Mouse (Mus musculus): ENCODE measurements at regions not wholly inside any gene's neighbourhood (a gene's known extent, or its start where the extent isn't known, plus 50 kb on each side); places are given as distances from the start of the nearest gene placed in this dataset.

DNA sequence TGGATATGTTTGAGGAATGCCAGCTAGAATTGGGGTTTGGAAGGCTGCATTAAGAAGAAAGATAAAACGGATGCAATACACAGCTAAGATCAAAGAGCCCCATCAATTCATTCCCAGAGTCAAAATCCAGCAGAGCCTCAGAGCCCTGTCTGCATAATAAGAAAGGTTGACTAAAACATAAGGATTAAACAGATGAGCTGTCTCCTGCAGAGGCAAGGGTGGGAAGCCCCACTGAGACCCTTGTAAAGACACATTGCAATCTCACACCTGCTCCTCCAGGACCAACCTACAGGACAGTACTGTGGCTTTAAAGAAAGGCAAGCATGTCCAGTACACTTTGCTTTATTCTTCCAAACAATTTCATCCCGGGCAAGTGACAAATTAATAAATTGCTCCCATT is 609.4 kb downstream of the Nedd1 start:
- H3K36me3 ChIP-seq (ENCODE audit: control insufficient read depth in 1 of 2, insufficient read depth in 2 of 2, low read length in 2 of 2) = no peaks in the 10 kb centered on the region
- no peaks in the 10 kb centered on the region for H3K79me2 ChIP-seq (ENCODE audit: control insufficient read depth, insufficient read depth, low read length, poor library complexity)
- H3K27me3 ChIP-seq (ENCODE audit: control insufficient read depth in 1 of 2, insufficient read depth in 2 of 2, low read length in 2 of 2) = no peaks in the 10 kb centered on the region
- no peaks in the 10 kb centered on the region for H3K9me3 ChIP-seq (replicated peaks; ENCODE audit: insufficient read depth, low read length)
- H3K4me1 ChIP-seq (ENCODE audit: control insufficient read depth in 1 of 2, insufficient read depth in 2 of 2, low read length in 2 of 2) = no peaks in the 10 kb centered on the region
- H3K27ac ChIP-seq (ENCODE audit: control insufficient read depth, low read depth, low read length) = no peak overlapping the region
- no peak overlapping the region for H3K9ac ChIP-seq (ENCODE audit: control insufficient read depth, low read depth, low read length, poor library complexity, severe bottlenecking)
- no peak overlapping the region for H3K4me3 ChIP-seq (ENCODE audit: control insufficient read depth in 1 of 2, insufficient read depth in 1 of 2, low read depth in 2 of 2, low read length in 2 of 2)
- no peak for DNase-seq (ENCODE audit: low read depth, low spot score)
- TF ChIP-seq SMC3 (IDR thresholded peaks at IDR 0.05; ENCODE audit: low read depth, low read length) = no peak
- no peak for TF ChIP-seq SIN3A (IDR thresholded peaks at IDR 0.05; ENCODE audit: low read length)
- no peak for TF ChIP-seq ZNF384 (IDR thresholded peaks at IDR 0.05; ENCODE audit: low read depth, low read length)
- TF ChIP-seq CHD1 (IDR thresholded peaks at IDR 0.05; ENCODE audit: low read depth, low read length) = no peak
- TF ChIP-seq NELFE (IDR thresholded peaks at IDR 0.05; ENCODE audit: low read depth, low read length) = no peak
- no peak for TF ChIP-seq UBTF (IDR thresholded peaks at IDR 0.05; ENCODE audit: borderline replicate concordance, insufficient read depth, low read depth, low read length)
- TF ChIP-seq TBP (IDR thresholded peaks at IDR 0.05; ENCODE audit: low read depth, low read length) = no peak
- no peak for TF ChIP-seq JUND (IDR thresholded peaks at IDR 0.05; ENCODE audit: low read depth, low read length)
- no peak for TF ChIP-seq RCOR1 (IDR thresholded peaks at IDR 0.05; ENCODE audit: low read depth, low read length)
- TF ChIP-seq MAX (IDR thresholded peaks at IDR 0.05; ENCODE audit: low read length) = no peak

- no peak for TF ChIP-seq MYC (IDR thresholded peaks at IDR 0.05; ENCODE audit: low read depth, low read length)
- TF ChIP-seq USF2 (IDR thresholded peaks at IDR 0.05; ENCODE audit: borderline replicate concordance in 1 of 2, insufficient read depth in 1 of 2, low read depth in 1 of 2, low read length in 2 of 2) = no peak
- TF ChIP-seq CTCF (IDR thresholded peaks at IDR 0.05 in 2 of 3, conservative IDR thresholded peaks at IDR 0.05 in 1 of 3; ENCODE audit: control insufficient read depth in 1 of 3, insufficient read depth in 1 of 3, low read depth in 2 of 3, low read length in 3 of 3, poor library complexity in 1 of 3, severe bottlenecking in 1 of 3) = no peak
- no peak for TF ChIP-seq RAD21 (IDR thresholded peaks at IDR 0.05; ENCODE audit: low read depth, low read length)
- TF ChIP-seq MAFK (IDR thresholded peaks at IDR 0.05; ENCODE audit: borderline replicate concordance, low read depth, low read length) = no peak
- TF ChIP-seq MYB (IDR thresholded peaks at IDR 0.05; ENCODE audit: low read depth, low read length) = no peak
- TF ChIP-seq NRF1 (IDR thresholded peaks at IDR 0.05; ENCODE audit: insufficient read depth, low read depth, low read length, poor library complexity, severe bottlenecking) = no peak
- TF ChIP-seq USF1 (IDR thresholded peaks at IDR 0.05; ENCODE audit: low read depth, low read length) = no peak
- TF ChIP-seq TBP (IDR thresholded peaks at IDR 0.05; ENCODE audit: low read depth, low read length) = no peak
- TF ChIP-seq TCF12 (IDR thresholded peaks at IDR 0.05; ENCODE audit: low read depth, low read length) = no peak
- no peak for TF ChIP-seq UBTF (IDR thresholded peaks at IDR 0.05; ENCODE audit: borderline replicate concordance, insufficient read depth, low read depth, low read length)
- no peak for TF ChIP-seq SIN3A (IDR thresholded peaks at IDR 0.05; ENCODE audit: low read length)
- TF ChIP-seq ZNF384 (IDR thresholded peaks at IDR 0.05; ENCODE audit: low read depth, low read length) = no peak
- TF ChIP-seq JUND (IDR thresholded peaks at IDR 0.05; ENCODE audit: low read depth, low read length) = no peak
- no peak for TF ChIP-seq ZKSCAN1 (IDR thresholded peaks at IDR 0.05; ENCODE audit: low read depth, low read length)
- TF ChIP-seq E2F4 (IDR thresholded peaks at IDR 0.05; ENCODE audit: borderline replicate concordance, low read depth, low read length) = no peak
- no peak for TF ChIP-seq GABPA (IDR thresholded peaks at IDR 0.05; ENCODE audit: low read depth, low read length)
- no peak for TF ChIP-seq RCOR1 (IDR thresholded peaks at IDR 0.05; ENCODE audit: low read depth, low read length)
- TF ChIP-seq POLR2A (IDR thresholded peaks at IDR 0.05; ENCODE audit: control insufficient read depth in 1 of 2, insufficient read depth in 1 of 2, low read depth in 1 of 2, low read length in 2 of 2, poor library complexity in 1 of 2) = no peak
- Histone ChIP-seq H3K79me2 (ENCODE audit: control insufficient read depth, insufficient read depth, low read length, poor library complexity) (no peaks in the 10 kb centered on the region), H3K4me3 (ENCODE audit: control insufficient read depth in 1 of 2, insufficient read depth in 1 of 2, low read depth in 2 of 2, low read length in 2 of 2) (no peak overlapping the region), H3K4me1 (ENCODE audit: control insufficient read depth in 1 of 2, insufficient read depth in 2 of 2, low read length in 2 of 2) (no peaks in the 10 kb centered on the region), H3K9ac (ENCODE audit: control insufficient read depth, low read depth, low read length, poor library complexity, severe bottlenecking) (no peak overlapping the region), H3K27ac (ENCODE audit: control insufficient read depth, low read depth, low read length) (no peak overlapping the region), H3K9me3 (replicated peaks; ENCODE audit: insufficient read depth, low read length) (no peaks in the 10 kb centered on the region; the same call in 1 of the 2 replicates), H3K27me3 (ENCODE audit: control insufficient read depth in 1 of 2, insufficient read depth in 2 of 2, low read length in 2 of 2) (no peaks in the 10 kb centered on the region), H3K36me3 (ENCODE audit: control insufficient read depth in 1 of 2, insufficient read depth in 2 of 2, low read length in 2 of 2) (no peaks in the 10 kb centered on the region)
- no peak for DNase-seq (ENCODE audit: low read depth, low spot score)
These were observed 615.9 kb downstream of the Nedd1 start for GRCm38 (mm10) chr10:92106331-92106730.

All from MEL (cell line).